In genomic region chr4:98504743-98505142, GRCm38 (mm10) we compare ENCODE assay signal across 18 mouse cellular contexts.
"Had no signal": no experiment of that assay in that cellular context is flagged by ENCODE, and none has a peak within 500 bp of the region (broad histone marks: within the 10 kb centered on the region; RNA-seq: fewer than 3 reads in every experiment).

No protein-coding gene starts in this region.

- H3K27ac ChIP-seq: midbrain, embryonic 10.5 days; midbrain, embryonic 12.5 days; neural tube, embryonic 13.5 days; neural tube, embryonic 15.5 days had no signal

- H3K27me3 ChIP-seq: midbrain, embryonic 12.5 days; neural tube, embryonic 13.5 days; neural tube, embryonic 15.5 days had no signal

- H3K4me1 ChIP-seq: midbrain, embryonic 10.5 days; midbrain, embryonic 12.5 days had no signal

- H3K9me3 ChIP-seq: midbrain, embryonic 10.5 days; midbrain, embryonic 12.5 days; neural tube, embryonic 13.5 days; neural tube, embryonic 15.5 days had no signal

- H3K36me3 ChIP-seq: midbrain, embryonic 10.5 days; midbrain, embryonic 12.5 days; neural tube, embryonic 13.5 days; neural tube, embryonic 15.5 days had no signal

- H3K4me3 ChIP-seq: midbrain, embryonic 10.5 days; midbrain, embryonic 12.5 days; myocyte; neural tube, embryonic 13.5 days; neural tube, embryonic 15.5 days had no signal

- H3K9ac ChIP-seq: lung, embryonic 14.5 days; midbrain, embryonic 12.5 days; neural tube, embryonic 13.5 days; neural tube, embryonic 15.5 days had no signal

- DNase-seq: lung, adult 18-20 months; lung, embryonic 14.5 days; lung, postnatal 10 days; lung, postnatal 4 days; midbrain, embryonic 14.5 days; retina, postnatal 1 day; right cerebral cortex, adult 18-20 months; right cerebral cortex, postnatal 25 days; right cerebral cortex, postnatal 4 days; spleen, adult 18-20 months; thymus, adult 18-20 months; thymus, postnatal 25 days; thymus, postnatal 4 days had no signal
